Mouse (Mus musculus): ENCODE measurements around the gene Kat7.

Gene Kat7

DNA sequence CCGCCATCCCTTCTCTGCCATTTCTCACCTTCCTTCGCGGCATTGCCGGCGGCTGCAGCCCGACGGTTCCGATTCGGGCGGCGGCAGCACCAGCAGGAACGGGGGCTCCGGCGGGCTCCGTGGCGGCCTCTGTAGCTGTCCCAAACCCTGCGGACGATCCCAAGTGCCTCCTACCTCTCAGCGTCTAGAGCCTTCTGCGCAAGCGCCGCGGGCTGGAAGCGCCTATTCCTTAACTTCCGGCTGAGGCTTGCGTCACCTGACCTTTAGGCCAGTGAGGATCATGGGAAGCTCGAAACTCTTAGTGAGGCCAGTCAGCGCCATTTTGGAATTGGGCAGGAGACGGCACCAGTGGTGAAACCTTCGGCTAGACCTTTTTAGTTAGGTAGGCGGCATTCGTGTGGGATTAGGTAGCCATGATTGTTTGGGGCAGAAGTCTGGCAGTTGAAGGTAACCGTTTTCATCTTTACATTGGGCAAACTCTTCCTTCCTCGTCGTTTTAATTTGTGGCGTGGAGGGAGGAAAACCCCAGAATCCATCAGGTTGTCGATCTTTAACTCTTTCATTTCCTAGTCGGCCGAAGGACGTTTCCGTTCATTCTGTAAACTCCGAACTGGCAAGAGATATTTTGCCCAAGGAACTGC is at the start of gene Kat7:
Gene Kat7 (minus strand): TSS at position 240 of the 641 bp plus-strand sequence.
- DNase-seq (ENCODE audit: extremely low read depth, low read depth, low spot score): peak; percentile 99

DNA sequence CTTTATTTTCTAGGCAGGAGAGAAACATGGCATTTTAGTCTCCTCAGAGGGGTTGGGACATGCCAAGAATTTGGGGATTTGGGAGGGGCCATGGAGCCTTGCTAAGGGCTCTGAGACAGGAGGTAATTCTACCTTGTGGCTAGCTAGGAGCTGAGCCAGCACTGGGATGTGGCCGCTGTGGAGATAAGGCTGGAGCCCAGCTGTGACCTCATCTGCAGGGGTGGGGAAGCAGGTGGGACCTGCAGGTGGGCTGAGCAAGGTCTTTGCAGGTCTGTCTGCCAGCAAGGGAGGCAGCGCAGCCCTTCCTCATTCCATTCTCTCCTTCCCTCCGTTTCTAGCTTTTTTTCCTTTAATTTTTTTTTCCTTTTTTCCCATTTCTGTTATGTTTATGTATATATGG is 48.2 kb upstream of the Kat7 start:
- DNase-seq (ENCODE audit: extremely low read depth, low read depth, low spot score): no peak

GRCm38 (mm10) chr11:95356469-95357273 is 46.6 kb upstream of the Kat7 start:
- DNase-seq (ENCODE audit: extremely low read depth, low read depth, low spot score): no peak

- DNase-seq (ENCODE audit: extremely low read depth, low read depth, low spot score): no peak
Measured at GRCm38 (mm10) chr11:95356039-95356438, 46.0 kb upstream of the Kat7 start.

GRCm38 (mm10) chr11:95355661-95356011 is 45.6 kb upstream of the Kat7 start:
- no peak for DNase-seq (ENCODE audit: extremely low read depth, low read depth, low spot score)

DNA sequence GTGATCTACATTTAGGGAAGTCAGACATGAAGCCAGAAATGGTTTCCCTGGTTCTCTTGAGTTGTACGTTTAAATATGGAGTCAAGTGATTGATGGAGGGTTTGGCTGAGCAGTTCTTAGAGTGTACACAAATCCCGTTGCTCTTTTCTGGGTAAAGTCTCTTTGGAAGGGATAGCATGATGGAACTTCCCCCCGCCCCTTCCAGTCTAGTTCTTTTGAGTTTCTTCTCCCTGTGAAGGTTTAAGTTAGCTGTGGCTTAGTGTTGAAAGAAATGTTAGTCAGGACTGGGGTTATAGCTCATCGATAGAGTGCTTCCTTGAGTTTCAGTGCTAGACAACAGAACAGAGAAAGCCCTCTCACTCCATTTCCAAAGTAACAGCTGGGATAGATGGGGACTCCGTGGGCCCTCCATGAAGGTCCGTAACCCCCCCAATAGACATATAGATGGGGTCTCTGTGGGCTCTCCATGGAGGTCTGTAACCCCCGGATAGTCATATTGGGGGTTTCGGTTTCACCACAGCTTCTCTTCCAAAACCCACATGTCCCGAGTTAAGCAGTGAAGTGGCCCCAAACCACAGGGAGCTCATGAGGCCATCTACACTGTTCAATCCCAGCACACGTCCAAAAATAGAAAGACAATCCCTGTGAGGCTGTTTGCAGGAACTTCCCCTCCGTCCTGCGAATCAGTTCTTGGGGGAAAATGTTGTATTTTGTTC is 45.1 kb upstream of the Kat7 start:
- no peak for DNase-seq (ENCODE audit: extremely low read depth, low read depth, low spot score)

DNA sequence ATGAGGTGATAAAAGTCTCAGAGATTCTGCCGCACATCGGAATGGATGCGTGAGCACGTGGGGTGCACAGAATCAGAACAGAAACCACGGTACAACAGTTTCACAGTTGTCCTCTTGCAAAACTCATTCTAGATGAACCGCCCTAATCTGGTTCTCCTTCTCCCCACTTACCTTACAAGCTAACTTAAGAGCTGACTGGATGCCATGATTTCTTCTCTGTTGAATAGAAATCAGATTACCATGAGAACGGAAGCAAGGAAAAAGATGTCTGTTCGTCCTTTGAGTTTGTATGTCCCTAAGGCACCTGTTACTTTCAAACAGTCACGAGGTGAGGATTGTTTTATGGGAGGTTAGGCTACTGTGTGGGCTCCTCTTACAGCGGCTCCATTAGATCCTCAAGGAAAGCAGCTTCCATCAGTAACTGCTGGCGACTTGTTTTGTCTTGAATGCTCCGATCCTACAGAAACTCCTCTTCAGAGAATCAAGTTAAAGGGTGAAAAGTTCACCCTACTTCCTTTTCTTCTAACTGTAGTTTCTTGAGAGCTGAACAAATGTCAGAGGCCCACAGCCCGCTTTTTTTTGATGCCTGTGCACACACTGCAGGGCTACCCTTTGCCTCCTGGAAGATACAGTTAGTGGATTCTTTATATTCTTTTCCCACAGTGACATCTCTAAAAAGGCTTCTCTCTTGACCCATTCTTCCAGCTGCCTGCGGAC is 44.3 kb upstream of the Kat7 start:
- DNase-seq (ENCODE audit: extremely low read depth, low read depth, low spot score): no peak

DNA sequence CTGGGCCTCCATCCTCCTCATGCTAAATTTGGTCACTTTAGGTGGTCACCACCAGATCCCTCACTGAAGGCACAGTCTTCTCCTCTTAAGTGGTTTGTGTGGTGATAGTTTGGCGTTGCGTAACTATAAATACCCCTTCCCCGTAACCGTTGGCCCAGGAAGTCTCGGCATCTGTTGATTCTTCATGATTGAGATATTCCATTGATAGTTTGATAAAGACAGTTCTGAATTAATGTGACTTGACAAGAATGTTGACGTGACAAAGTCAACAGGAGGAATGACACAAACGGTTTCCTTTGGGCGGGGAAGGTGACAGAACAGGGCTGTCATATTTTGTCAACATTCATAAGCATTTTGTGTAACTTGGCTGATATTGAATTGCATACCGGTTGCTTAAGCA is 43.2 kb upstream of the Kat7 start:
- DNase-seq (ENCODE audit: extremely low read depth, low read depth, low spot score): no peak

DNA sequence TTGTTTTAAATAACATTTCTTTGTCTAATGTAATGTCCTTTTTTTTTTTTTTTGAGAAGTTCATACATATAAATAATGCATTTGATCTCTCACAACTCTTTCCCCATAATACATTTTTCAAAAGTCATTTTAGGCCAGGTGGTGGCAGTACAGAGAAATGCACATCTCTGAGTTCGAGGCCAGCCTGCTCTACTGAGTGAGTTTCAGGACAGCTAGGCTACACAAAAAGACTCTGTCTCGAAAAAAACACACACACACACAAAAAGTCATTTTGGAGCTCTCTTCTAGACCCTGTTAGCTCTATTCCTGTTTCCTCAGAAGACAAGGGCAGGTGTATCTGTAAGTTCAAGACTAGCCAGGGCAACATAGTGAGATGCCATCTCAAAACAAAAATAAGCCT is 42.6 kb upstream of the Kat7 start:
- DNase-seq (ENCODE audit: extremely low read depth, low read depth, low spot score): no peak

- DNase-seq (ENCODE audit: extremely low read depth, low read depth, low spot score): no peak
Measured at GRCm38 (mm10) chr11:95350960-95351359, 40.9 kb upstream of the Kat7 start.

DNA sequence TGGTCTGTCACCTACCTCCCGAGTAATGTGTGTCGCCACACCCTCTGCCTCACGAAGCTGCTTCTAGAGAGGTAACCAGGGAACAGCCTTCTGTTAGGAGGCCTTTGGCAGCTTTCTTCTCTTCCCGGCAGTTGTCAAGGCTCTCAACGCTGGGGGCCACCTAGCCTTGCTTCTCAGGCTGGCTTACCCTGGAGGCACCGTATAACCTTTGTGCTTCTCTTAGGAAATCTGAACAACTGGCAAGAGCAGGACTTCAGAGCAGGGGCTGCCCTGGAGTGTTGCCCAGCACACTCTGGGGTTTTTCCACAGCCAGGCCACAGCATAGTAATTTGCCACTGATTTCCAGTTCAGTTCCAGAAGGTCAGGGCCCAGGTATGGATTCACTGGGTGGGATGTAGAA is 40.2 kb upstream of the Kat7 start:
- DNase-seq (ENCODE audit: extremely low read depth, low read depth, low spot score): no peak

DNA sequence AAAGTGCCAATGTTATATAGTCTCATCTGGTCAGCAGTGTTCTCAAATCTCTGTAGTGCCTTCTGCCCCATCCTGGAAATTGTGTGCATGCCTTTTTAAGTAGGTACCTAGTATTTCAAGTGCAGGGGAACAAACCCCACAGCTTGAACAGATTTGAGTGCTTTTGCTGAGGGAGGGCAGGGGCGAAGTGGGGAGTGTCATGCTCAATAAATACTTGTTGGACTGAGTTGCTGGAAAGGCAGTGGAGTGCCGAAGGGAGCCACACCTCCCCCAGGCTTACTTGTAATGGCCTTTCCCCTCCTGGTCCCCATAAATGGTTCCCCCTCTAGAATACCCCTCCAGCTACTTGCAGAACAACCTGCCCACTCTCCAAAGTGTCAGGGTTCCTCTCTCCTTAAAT is 34.1 kb upstream of the Kat7 start:
- no peak for DNase-seq (ENCODE audit: extremely low read depth, low read depth, low spot score)

DNA sequence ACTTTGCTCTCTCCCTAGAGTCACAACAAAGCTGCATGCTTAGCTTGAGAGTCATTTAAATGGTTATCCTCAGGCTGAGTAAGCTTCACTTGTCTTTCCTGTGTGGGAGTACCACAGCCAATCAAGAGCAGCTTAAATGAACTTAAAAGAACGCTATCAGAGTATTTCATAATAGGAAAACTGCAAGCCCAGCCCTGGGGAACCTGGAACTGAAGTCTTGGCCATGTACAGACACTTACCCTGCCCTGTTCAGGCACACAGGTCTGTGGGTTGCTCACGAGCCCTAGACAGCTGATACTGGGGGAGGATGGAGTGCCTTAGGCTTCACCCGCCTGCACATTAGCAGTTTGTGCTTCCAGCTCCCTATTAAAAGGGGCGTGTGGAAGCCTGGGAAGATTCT is 33.1 kb upstream of the Kat7 start:
- peak; percentile 76 for DNase-seq (ENCODE audit: extremely low read depth, low read depth, low spot score)

GRCm38 (mm10) chr11:95340664-95341063 is 30.6 kb upstream of the Kat7 start:
- no peak for DNase-seq (ENCODE audit: extremely low read depth, low read depth, low spot score)

GRCm38 (mm10) chr11:95340259-95340658 is 30.2 kb upstream of the Kat7 start:
- no peak for DNase-seq (ENCODE audit: extremely low read depth, low read depth, low spot score)

DNA sequence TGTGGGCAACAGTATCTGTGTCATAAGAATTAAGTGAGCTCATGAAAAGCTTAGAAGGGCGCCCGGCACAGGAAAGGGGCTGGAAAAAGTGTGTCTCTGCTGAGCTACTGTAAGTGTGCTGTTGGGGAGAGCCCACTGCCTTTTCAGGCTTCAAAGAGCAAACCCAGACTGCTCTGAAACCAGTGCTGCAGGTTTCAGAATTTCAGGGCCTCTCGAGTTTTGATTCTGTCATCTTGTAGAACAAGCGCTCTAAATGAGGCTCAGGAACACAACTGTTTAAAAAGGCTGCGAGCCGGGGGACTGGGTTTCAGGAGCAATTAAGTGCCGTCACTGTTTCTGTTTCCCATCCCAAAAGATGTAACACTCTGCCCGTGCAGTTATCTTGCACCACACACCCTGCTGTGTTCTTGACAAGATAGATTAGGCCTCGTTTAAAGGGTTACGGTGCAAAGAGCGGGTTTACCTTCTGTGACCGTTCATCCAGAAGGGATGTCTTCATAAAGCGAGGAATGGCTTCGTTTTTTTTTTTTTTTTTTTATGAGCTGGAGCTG is 29.5 kb upstream of the Kat7 start:
- no peak for DNase-seq (ENCODE audit: extremely low read depth, low read depth, low spot score)

GRCm38 (mm10) chr11:95337846-95338342 is 27.8 kb upstream of the Kat7 start:
- DNase-seq (ENCODE audit: extremely low read depth, low read depth, low spot score): no peak

GRCm38 (mm10) chr11:95337129-95337813 is 27.2 kb upstream of the Kat7 start:
- no peak for DNase-seq (ENCODE audit: extremely low read depth, low read depth, low spot score)

GRCm38 (mm10) chr11:95336568-95337128 is 26.6 kb upstream of the Kat7 start, which contains the start of gene Fam117a:
Gene Fam117a, plus strand, starts transcription at chr11:95337018.
- DNase-seq (ENCODE audit: extremely low read depth, low read depth, low spot score): peak; percentile 61

All from fat pad, adult 2 months (tissue).